Mouse (Mus musculus) urinary bladder, adult 2 months (tissue): ENCODE results near the gene Armc9. TPM values are rescaled to one million over a fixed set of nuclear protein-coding genes. Genes with fewer than 3 reads are reported as not detected.

Source experiments
- DNase-seq: peaks from one replicate; pipeline ENCODE4 v3.0.0; 2022; ENCODE audit warnings: low spot score
- polyA plus RNA-seq: library from polyadenylated mRNA; depleted of rRNA; stranded (reverse); fragments of >200 nt; gene quantifications from 2 replicates; pipeline ENCODE4 v1.2.3, GENCODE M21; 2012

The Armc9 gene
- polyA plus RNA-seq, 1 experiment = 9.0 TPM

DNA sequence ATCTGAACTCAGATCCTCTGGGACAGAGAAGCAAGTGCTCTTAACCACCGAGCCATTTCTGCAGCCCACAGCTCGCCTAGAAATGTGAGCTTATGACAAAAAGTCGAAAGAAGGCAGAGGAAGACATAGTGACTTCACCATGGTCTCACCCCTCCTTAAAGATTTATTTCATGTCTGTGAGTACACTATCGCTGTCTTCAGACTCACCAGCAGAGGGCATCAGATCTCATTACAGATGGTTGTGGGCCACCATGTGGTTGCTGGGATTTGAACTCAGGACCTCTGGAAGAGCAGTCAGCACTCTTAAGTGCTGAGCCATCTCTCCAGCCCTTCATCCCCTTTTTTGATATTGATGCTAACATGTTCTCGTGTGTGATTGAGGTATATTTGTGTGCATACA, 20.0 kb downstream of the Armc9 start:
- DNase-seq = no peak

- no peak for DNase-seq
These were observed 21.5 kb downstream of the Armc9 start for GRCm38 (mm10) chr1:86176066-86176465.

DNA sequence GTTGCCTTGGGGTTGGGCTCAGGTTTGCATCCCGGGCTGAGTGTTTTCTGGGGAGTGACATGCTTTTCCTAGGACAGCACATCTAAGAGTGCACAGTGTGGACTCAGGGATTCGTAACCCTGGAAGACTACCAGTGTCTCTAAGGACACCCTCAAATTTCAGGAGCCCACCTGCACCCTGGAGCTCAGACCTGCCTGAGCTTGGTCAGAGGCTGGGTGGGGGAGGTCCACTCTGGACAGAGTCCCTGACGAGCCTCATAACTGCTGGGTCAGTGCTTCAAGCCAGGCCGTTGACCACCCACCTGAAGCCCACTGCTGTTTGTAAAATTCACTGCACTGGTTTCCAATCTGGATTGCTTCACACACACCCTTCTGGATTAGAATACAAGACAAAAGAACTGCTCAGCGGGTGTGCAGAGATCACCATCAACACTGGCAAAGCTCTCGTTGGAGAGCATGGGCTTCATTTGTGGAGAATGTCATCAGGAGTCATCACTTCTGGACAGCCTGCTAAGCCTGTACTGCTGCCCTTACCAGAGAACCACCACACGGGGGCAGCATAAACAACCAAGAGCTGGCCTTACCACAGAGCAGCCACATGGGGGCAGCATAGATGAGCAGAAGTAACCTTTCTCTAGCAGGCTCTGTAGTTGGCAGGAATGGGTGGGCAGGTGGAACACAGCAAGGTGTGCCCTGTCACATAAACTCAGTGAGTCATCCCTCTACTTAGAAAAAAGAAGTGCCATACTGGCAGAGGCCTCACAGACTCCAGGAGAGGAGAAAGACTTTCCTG, 24.1 kb downstream of the Armc9 start:
- DNase-seq = peak; percentile 62

- DNase-seq = no peak
These were observed 27.6 kb downstream of the Armc9 start for GRCm38 (mm10) chr1:86182004-86182709.

DNA sequence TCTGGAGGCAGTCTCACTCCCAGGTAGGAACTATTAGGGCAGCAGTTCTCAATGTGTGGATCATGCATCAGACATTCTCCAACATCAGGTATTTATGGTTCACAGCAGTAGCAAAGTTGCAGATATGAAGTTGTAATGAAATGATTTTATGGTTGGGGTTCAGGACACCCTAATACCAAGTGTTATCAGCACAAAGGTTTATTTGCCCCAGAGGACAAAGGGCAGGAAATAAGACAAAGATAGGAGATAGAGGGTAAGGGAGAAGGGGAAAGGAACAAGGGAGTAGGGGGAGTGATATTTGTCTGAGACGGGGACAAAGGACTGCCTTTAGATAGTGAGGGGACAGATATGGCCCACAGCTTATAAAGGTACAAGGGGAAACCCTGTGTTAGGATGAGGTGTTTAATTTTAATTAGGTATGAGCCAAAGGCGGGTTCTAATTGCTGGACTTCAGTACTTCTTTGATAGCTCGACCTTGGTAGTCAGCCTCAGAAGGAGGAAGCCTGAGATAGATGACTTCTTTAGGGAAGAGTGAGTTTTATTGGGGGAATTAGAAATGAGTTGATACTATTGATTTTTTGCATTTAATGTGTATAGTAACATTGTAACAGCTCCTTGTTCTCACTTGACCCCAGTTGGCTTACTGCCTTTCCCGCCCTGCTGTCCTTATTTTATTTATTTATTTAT, 29.1 kb downstream of the Armc9 start:
- no peak for DNase-seq

GRCm38 (mm10) chr1:86186762-86187161, 32.2 kb downstream of the Armc9 start:
- no peak for DNase-seq

GRCm38 (mm10) chr1:86187856-86188255, 33.3 kb downstream of the Armc9 start:
- DNase-seq = no peak

DNA sequence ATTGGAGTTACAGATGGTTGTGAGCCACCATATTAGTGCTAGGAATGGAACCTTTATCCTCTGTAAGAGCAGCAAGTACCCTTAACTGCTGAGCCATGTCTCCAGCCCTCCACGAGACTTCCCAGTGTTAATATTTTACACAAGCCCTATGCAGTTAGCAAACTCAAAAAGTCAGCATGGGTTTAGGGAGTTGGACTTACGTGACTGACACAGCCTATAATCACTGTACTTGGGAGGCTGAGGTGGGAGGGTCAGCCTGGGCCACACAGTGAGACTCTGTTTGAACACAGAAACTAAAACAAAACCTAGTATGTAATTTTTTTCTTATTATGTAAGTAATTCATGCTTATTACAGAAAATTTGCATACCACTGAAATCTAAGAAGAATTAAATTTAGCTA, 33.7 kb downstream of the Armc9 start:
- no peak for DNase-seq

DNA sequence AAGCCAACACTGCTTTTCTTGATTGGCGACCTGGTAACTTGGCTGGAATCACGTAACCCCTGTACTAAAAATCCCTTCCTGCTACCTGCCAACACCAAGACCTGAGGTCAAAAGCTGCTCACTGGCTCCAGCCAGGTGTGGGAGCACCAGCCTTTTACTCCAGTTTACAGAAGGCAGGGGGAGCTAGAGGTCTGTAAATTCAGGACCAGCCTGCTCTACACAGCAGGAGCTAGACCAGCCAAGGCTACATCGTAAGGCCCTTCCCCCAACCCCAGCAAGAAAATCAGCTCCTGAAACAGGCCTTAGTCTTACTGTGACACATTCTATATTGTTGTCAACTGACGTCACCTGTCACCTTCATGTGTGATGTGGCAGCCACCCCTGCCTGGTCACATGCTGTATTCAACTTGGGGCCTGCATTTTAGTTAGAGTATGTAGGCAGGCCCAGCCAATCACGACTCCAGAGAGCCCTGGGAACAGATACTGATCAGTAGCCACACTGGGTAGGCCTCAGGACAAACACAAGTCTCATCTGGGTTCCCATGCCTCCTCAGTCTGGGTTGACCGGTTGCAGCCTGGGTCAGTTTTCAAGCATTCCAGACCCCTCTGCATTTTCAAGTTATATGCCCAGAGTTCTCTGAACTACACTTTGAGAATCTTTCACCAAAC, 34.6 kb downstream of the Armc9 start:
- DNase-seq = no peak

- no peak for DNase-seq
These were observed 36.3 kb downstream of the Armc9 start for GRCm38 (mm10) chr1:86190843-86191242.

DNA sequence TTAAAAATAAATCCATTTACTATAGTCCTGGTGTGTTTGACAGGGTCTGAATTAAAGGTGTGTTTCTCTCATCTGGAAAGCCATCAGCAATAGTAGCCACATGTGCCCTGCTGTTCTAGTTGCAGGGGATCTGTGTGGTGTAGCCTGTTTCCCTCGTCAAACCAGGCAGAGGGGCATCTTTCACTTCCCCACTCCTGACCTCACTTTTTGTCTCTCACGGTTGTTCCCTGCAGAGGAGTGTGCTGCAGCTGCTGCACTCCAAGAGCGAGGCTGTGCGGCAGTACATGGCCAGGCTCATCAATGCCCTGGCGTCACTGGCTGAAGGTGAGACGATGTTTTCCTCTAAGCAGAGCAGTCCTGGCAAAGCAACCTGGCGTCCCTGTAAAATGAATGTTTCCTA, 39.5 kb downstream of the Armc9 start:
- no peak for DNase-seq

- no peak for DNase-seq
These were observed 43.7 kb downstream of the Armc9 start for GRCm38 (mm10) chr1:86198276-86198675.

DNA sequence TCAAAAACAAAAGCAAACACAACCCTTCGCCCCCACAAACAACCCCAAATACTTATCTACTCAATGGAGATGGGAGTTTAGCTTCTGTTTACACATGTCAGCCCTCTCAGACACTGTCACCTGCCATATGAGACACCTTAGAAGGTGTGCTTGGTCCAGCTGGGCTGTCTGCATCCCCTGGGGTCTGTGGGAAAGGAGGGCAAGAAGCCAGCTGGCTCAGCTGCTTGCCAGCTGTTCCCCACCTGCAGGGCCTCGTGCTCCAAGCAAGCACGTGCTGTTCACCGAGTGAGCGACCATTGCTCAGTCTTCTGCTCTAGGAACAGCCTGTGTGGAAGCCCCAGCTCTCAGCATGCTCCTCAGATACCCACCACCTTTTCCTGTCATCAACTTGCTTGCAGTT, 44.4 kb downstream of the Armc9 start:
- no peak for DNase-seq

- no peak for DNase-seq
These were observed 46.7 kb downstream of the Armc9 start for GRCm38 (mm10) chr1:86201312-86201711.

- DNase-seq = no peak
These were observed 48.1 kb downstream of the Armc9 start for GRCm38 (mm10) chr1:86202617-86203219.

DNA sequence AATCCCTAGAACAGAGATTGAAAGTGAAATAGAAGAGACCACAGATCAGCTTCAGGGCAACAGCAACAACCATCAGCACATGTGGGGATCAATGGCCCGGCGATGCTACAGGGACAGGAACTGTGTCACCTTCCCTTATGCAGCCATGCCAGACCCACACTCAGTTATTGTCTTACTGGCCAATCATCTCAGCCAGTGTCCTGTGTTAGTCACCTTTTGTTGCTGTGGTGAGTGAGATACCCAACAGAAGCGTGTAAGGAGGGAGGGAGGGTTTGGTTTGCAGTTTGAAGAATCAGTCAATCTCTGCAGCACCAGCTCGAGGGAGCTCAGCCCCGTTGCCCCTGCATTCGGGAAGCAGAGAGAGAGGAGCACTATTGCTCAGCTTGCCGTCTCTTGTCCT, 56.1 kb downstream of the Armc9 start:
- no peak for DNase-seq

DNA sequence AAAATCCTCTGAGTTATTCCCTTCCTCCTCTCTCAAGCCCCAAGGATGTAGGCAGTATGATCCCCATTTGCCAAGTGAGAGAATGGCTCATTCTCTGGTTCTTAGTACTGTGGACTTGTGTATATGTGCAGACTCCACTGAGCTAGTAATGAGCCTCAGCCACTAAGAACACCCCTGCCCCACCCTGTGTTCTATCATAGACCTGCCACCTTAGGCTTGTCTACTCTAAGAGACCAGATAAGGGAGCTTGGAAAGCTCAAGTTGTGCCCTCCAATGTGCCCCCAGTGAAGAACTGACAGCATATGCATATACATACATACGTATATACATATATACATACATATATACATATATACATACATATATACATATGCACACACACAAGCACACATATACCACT, 56.9 kb downstream of the Armc9 start:
- DNase-seq = no peak

GRCm38 (mm10) chr1:86212731-86213130, 58.2 kb downstream of the Armc9 start:
- no peak for DNase-seq

- DNase-seq = peak; percentile 53
These were observed 59.6 kb downstream of the Armc9 start for GRCm38 (mm10) chr1:86214158-86214557.

DNA sequence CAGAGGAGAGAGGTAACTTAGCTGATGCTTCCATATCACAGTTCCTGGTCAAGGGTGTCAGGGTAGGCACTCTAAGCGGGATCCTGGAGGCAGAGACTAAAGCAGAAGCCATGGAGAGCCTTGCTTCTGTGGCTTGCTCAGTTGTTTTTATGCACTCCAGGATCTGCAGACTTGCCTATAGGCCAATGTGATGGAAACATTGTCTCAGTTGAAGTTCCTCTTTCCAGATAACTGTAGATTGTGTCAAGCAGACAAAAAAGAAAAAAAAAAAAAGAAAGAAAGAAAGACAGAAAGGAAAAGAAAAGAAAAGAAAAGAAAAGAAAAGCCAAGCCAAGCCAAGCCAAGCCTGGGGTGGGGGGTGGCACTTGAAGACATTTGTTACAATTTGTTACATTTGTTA, 60.7 kb downstream of the Armc9 start:
- no peak for DNase-seq

DNA sequence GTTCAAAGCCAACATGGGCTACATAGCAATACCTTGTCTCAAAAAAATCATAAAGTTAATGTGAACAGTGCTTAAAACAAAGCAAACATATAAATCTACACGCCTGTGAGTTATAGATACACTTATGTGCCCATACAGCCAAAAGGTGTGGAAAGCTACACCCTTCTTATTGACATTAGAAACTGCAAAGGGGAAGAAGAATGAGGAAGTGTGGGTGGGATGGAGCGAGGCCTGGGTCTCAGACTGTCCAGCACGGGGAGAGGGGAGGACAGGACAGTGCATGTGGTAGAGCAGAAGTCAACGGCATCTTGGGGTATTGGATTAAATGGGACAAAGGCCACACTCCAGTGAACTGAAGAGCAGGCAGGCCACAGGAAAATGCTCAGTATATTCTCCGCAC, 61.8 kb downstream of the Armc9 start:
- DNase-seq = no peak

- no peak for DNase-seq
These were observed 63.4 kb downstream of the Armc9 start for GRCm38 (mm10) chr1:86217976-86218375.
